Mouse (Mus musculus): ENCODE measurements around the gene Them5. TPM values are rescaled to one million over a fixed set of nuclear protein-coding genes. Genes with fewer than 3 reads are reported as not detected.
A peak's percentile ranks its signal among the peaks of the same experiment; 100 is the strongest.

The Them5 gene
- polyA plus RNA-seq, 1 experiment from 2014 or later, result 126 TPM

DNA sequence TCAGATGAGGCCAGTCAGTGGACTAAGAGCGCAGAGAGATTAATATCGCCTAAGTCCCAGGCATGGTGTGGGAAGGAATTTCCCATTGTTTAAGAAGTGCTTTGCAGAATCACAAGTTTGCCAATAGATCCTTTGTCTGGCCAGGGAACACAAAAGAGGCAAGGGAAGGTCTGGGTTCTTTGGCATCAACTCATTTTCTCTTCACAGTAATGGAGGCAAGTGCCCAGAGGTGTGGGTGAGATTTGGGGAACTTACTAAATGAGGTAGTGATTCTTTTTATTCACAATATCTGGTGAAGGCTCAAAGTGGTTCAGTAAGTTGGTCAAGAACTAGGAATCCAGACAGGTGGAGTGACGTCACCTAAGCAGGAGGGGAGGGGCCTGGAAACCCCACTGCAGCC is 3.0 kb downstream of the Them5 start:
- Histone ChIP-seq H3K27me3 (ENCODE audit: control insufficient read depth, insufficient read depth, low read length) (no peaks in the 10 kb centered on the region), H3K27ac (replicated peaks) (no peak overlapping the region), H3K36me3 (ENCODE audit: control insufficient read depth, insufficient read depth, low read length) (no peaks in the 10 kb centered on the region), H3K4me3 (ENCODE audit: low read depth, low read length) (no peak overlapping the region), H3K9me3 (ENCODE audit: control insufficient read depth, low read length) (no peaks in the 10 kb centered on the region), H3K9ac (ENCODE audit: low read length) (no peak overlapping the region), H3K4me1 (replicated peaks; ENCODE audit: control insufficient read depth, insufficient read depth) (no peaks in the 10 kb centered on the region), H3K4me2 (replicated peaks; ENCODE audit: low read depth) (no peak overlapping the region)
- 59% methylated on average over 3 of the region's 3 CpGs for whole genome bisulfite sequencing
- DNase-seq (ENCODE audit: low spot score) (no peak), ATAC-seq (ENCODE audit: low FRiP score, low TSS enrichment) (no peak)
- TF ChIP-seq CTCF (IDR thresholded peaks at IDR 0.05; ENCODE audit: low read depth) (no peak), EP300 (optimal IDR thresholded peaks at IDR 0.05) (no peak)

GRCm38 (mm10) chr3:94348146-94348545 is 6.2 kb downstream of the Them5 start:
- no peak for DNase-seq (ENCODE audit: low spot score)
- Histone ChIP-seq H3K4me2 (replicated peaks; ENCODE audit: low read depth) (no peak overlapping the region), H3K36me3 (ENCODE audit: control insufficient read depth, insufficient read depth, low read length) (no peaks in the 10 kb centered on the region), H3K4me1 (replicated peaks; ENCODE audit: control insufficient read depth, insufficient read depth) (no peaks in the 10 kb centered on the region), H3K27ac (replicated peaks) (no peak overlapping the region), H3K9ac (ENCODE audit: low read length) (no peak overlapping the region), H3K27me3 (ENCODE audit: control insufficient read depth, insufficient read depth, low read length) (no peaks in the 10 kb centered on the region), H3K4me3 (ENCODE audit: low read depth, low read length) (no peak overlapping the region), H3K9me3 (ENCODE audit: control insufficient read depth, low read length) (no peaks in the 10 kb centered on the region)
- TF ChIP-seq EP300 (optimal IDR thresholded peaks at IDR 0.05) (no peak), CTCF (IDR thresholded peaks at IDR 0.05; ENCODE audit: low read depth) (no peak)
- 74% methylated on average over 2 of the region's 2 CpGs for WGBS
- no peak for ATAC-seq (ENCODE audit: low FRiP score, low TSS enrichment)

DNA sequence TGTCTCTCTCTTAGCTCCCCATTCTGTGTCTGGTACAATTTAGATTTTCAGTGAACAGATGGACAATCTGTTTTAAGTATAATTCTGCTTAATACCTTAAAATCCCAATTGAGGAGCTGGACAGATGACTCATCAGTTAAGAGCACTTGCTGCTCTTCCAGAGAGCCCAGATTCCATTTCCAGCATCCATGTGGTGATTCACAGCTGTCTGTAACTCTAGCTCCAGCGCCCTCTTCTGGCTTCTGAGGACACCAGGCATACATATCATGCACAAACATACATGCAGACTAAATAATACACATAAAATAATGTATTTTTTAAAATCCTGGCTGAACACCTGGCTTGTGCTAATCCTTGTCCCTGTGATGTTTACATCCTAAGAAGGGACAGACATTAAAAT is 18.9 kb downstream of the Them5 start:
- no peak for ATAC-seq (ENCODE audit: low FRiP score, low TSS enrichment)
- 3% methylated on average over 1 of the region's 1 CpGs for WGBS
- H3K27me3 ChIP-seq (ENCODE audit: control insufficient read depth, insufficient read depth, low read length), result no peaks in the 10 kb centered on the region
- H3K27ac ChIP-seq (replicated peaks), result no peak overlapping the region
- H3K9ac ChIP-seq (ENCODE audit: low read length), result no peak overlapping the region
- peaks cover 3% of the 10 kb centered on the region for H3K4me1 ChIP-seq (replicated peaks; ENCODE audit: control insufficient read depth, insufficient read depth)
- TF ChIP-seq CTCF (IDR thresholded peaks at IDR 0.05; ENCODE audit: low read depth) (peak; percentile 71), EP300 (optimal IDR thresholded peaks at IDR 0.05) (no peak)
- H3K36me3 ChIP-seq (ENCODE audit: control insufficient read depth, insufficient read depth, low read length), result no peaks in the 10 kb centered on the region
- DNase-seq (ENCODE audit: low spot score), result peak; percentile 41
- H3K4me2 ChIP-seq (replicated peaks; ENCODE audit: low read depth), result no peak overlapping the region; the same call in 1 of the 2 replicates
- H3K4me3 ChIP-seq (ENCODE audit: low read depth, low read length), result no peak overlapping the region
- H3K9me3 ChIP-seq (ENCODE audit: control insufficient read depth, low read length), result no peaks in the 10 kb centered on the region

GRCm38 (mm10) chr3:94362138-94362537 is 20.2 kb downstream of the Them5 start, which contains the start of gene C2cd4d:
Gene C2cd4d (plus strand): TSS chr3:94362438.
- Histone ChIP-seq H3K36me3 (ENCODE audit: control insufficient read depth, insufficient read depth, low read length) (no peaks in the 10 kb centered on the region), H3K27ac (replicated peaks) (0 out of 2 replicates have a peak within 1 kb of the TSS, but pooled peaks have one; percentile 24), H3K4me3 (ENCODE audit: low read depth, low read length) (peak within 1 kb of the TSS; percentile 47), H3K4me1 (replicated peaks; ENCODE audit: control insufficient read depth, insufficient read depth) (peaks cover 3% of the 10 kb centered on the region), H3K4me2 (replicated peaks; ENCODE audit: low read depth) (peak within 1 kb of the TSS; percentile 86), H3K27me3 (ENCODE audit: control insufficient read depth, insufficient read depth, low read length) (no peaks in the 10 kb centered on the region), H3K9me3 (ENCODE audit: control insufficient read depth, low read length) (no peaks in the 10 kb centered on the region), H3K9ac (ENCODE audit: low read length) (peak within 1 kb of the TSS; percentile 82)
- TF ChIP-seq EP300 (optimal IDR thresholded peaks at IDR 0.05) (no peak), CTCF (IDR thresholded peaks at IDR 0.05; ENCODE audit: low read depth) (no peak)
- WGBS, result 61% methylated on average over 7 of the region's 7 CpGs
- ATAC-seq (ENCODE audit: low FRiP score, low TSS enrichment), result peak; percentile 30; the same call in 1 of the 2 replicates
- DNase-seq (ENCODE audit: low spot score), result peak; percentile 32

GRCm38 (mm10) chr3:94363291-94364153 is 21.6 kb downstream of the Them5 start:
- 6% methylated on average over 96 of the region's 97 CpGs for WGBS
- peak overlapping the region; percentile 47 for H3K4me3 ChIP-seq (ENCODE audit: low read depth, low read length)
- DNase-seq (ENCODE audit: low spot score), result peak; percentile 67

GRCm38 (mm10) chr3:94364154-94364526 is 22.2 kb downstream of the Them5 start:
- TF ChIP-seq EP300 (optimal IDR thresholded peaks at IDR 0.05) (no peak), CTCF (IDR thresholded peaks at IDR 0.05; ENCODE audit: low read depth) (no peak)
- H3K27me3 ChIP-seq (ENCODE audit: control insufficient read depth, insufficient read depth, low read length), result no peaks in the 10 kb centered on the region
- no peaks in the 10 kb centered on the region for H3K9me3 ChIP-seq (ENCODE audit: control insufficient read depth, low read length)
- ATAC-seq (ENCODE audit: low FRiP score, low TSS enrichment), result 0 out of 2 replicates have a peak, but pooled peaks have one; percentile 5
- no peaks in the 10 kb centered on the region for H3K36me3 ChIP-seq (ENCODE audit: control insufficient read depth, insufficient read depth, low read length)
- WGBS, result 10% methylated on average over 23 of the region's 23 CpGs
- H3K4me2 ChIP-seq (replicated peaks; ENCODE audit: low read depth), result peak overlapping the region; percentile 86
- peak overlapping the region; percentile 82 for H3K9ac ChIP-seq (ENCODE audit: low read length)
- DNase-seq (ENCODE audit: low spot score), result no peak
- H3K4me3 ChIP-seq (ENCODE audit: low read depth, low read length), result peak overlapping the region; percentile 47
- peaks cover 3% of the 10 kb centered on the region for H3K4me1 ChIP-seq (replicated peaks; ENCODE audit: control insufficient read depth, insufficient read depth)
- H3K27ac ChIP-seq (replicated peaks), result peak overlapping the region; percentile 56

More at GRCm38 (mm10) chr3:94363291-94364153, 21.6 kb downstream of the Them5 start:
- no peaks in the 10 kb centered on the region for H3K9me3 ChIP-seq (ENCODE audit: control insufficient read depth, low read length)
- peak overlapping the region; percentile 82 for H3K9ac ChIP-seq (ENCODE audit: low read length)
- no peak for TF ChIP-seq CTCF (IDR thresholded peaks at IDR 0.05; ENCODE audit: low read depth)
- TF ChIP-seq EP300 (optimal IDR thresholded peaks at IDR 0.05), result no peak
- H3K27ac ChIP-seq (replicated peaks), result peak overlapping the region; percentile 56
- H3K4me2 ChIP-seq (replicated peaks; ENCODE audit: low read depth), result peak overlapping the region; percentile 86
- ATAC-seq (ENCODE audit: low FRiP score, low TSS enrichment), result peak; percentile 25
- H3K4me1 ChIP-seq (replicated peaks; ENCODE audit: control insufficient read depth, insufficient read depth), result peaks cover 3% of the 10 kb centered on the region
- no peaks in the 10 kb centered on the region for H3K27me3 ChIP-seq (ENCODE audit: control insufficient read depth, insufficient read depth, low read length)
- no peaks in the 10 kb centered on the region for H3K36me3 ChIP-seq (ENCODE audit: control insufficient read depth, insufficient read depth, low read length)

Measured in stomach, postnatal 0 days (tissue).